Mouse (Mus musculus) liver, adult 2 months (tissue): ENCODE data around the gene Cox8a. TPM values are rescaled to one million over a fixed set of nuclear protein-coding genes. Genes with fewer than 3 reads are reported as not detected.

Source experiments
- DNase-seq: peaks from one replicate; pipeline ENCODE4 v3.0.0-alpha.2; 2011; ENCODE audit warnings: low read depth, low spot score; ENCODE audit errors: extremely low read depth
- H3K27ac ChIP-seq: fragments of 200-500 bp; replicated peaks from 2 replicates; pipeline ENCODE4 v1.5.1; 2012; ENCODE audit warnings: low read depth, mild to moderate bottlenecking, control low read depth, inconsistent platforms, low read length; ENCODE audit not compliant: insufficient read depth
- H3K27me3 ChIP-seq: fragments of 200-500 bp; 2 replicates; pipeline ENCODE4 v1.6.1; 2012; ENCODE audit warnings: mild to moderate bottlenecking, moderate library complexity, low read length, inconsistent platforms; ENCODE audit not compliant: control insufficient read depth, insufficient read depth
- H3K36me3 ChIP-seq: fragments of 200-500 bp; 2 replicates; pipeline ENCODE4 v1.6.1; 2012; ENCODE audit warnings: low read length, inconsistent platforms; ENCODE audit not compliant: control insufficient read depth, insufficient read depth
- H3K4me1 ChIP-seq: fragments of 200-500 bp; 2 replicates; pipeline ENCODE4 v1.6.1; 2011; ENCODE audit warnings: low read length; ENCODE audit not compliant: control insufficient read depth, insufficient read depth
- H3K4me3 ChIP-seq: fragments of 200-500 bp; 2 replicates; pipeline ENCODE4 v1.5.1; 2011; ENCODE audit warnings: low read depth, mild to moderate bottlenecking, control low read depth, low read length, moderate library complexity; ENCODE audit not compliant: insufficient read depth
- H3K79me2 ChIP-seq: fragments of 200-500 bp; 2 replicates; pipeline ENCODE4 v1.6.1; 2012; ENCODE audit warnings: inconsistent platforms, mild to moderate bottlenecking, low read length, moderate library complexity; ENCODE audit not compliant: control insufficient read depth, insufficient read depth
- H3K9ac ChIP-seq: fragments of 200-500 bp; 2 replicates; pipeline ENCODE4 v1.6.1; 2012; ENCODE audit warnings: low read depth, mild to moderate bottlenecking, control low read depth, inconsistent platforms, low read length
- CTCF ChIP-seq: fragments of 200-500 bp; IDR thresholded peaks from 2 replicates; pipeline ENCODE4 v1.5.1; 2011; ENCODE audit warnings: low read depth, low read length, control low read depth
- POLR2A ChIP-seq: fragments of 200-500 bp; IDR thresholded peaks from 2 replicates; pipeline ENCODE4 v1.6.1; 2011; ENCODE audit warnings: low read length, control low read depth; ENCODE audit not compliant: insufficient read depth; ENCODE audit errors: extremely low read depth
- WGBS: fragments of 180-500 bp; shearing (Covaris S2); methylation state at CpG from one replicate; pipeline ENCODE4 v1.1.7; 2018; 5-methylcytosine and 5-hydroxymethylcytosine counted together
- polyA plus RNA-seq: library from polyadenylated mRNA; depleted of rRNA; stranded (reverse); fragments of >200 nt; gene quantifications from 2 replicates; pipeline ENCODE4 v1.2.3, GENCODE M21; 2012
- total RNA-seq: library from RNA; depleted of rRNA; stranded (reverse); fragments of >200 nt; gene quantifications from 2 replicates; pipeline ENCODE4 v1.2.3, GENCODE M21; 2014

Cox8a gene
- total and polyA plus RNA-seq, 2 experiments = 252 to 1,697 TPM

- no peaks in the 10 kb centered on the region for H3K79me2 ChIP-seq
- 96% methylated on average over 1 of the region's 1 CpGs for WGBS
- no peak for TF ChIP-seq CTCF
- no peak for TF ChIP-seq POLR2A
- no peak overlapping the region for H3K9ac ChIP-seq
- H3K4me3 ChIP-seq = no peak overlapping the region
- H3K27ac ChIP-seq = no peak overlapping the region
- H3K36me3 ChIP-seq = no peaks in the 10 kb centered on the region
- H3K4me1 ChIP-seq = peaks cover 3% of the 10 kb centered on the region; the same call in 1 of the 2 replicates
- DNase-seq = no peak
- H3K27me3 ChIP-seq = no peaks in the 10 kb centered on the region
These were observed 45.2 kb upstream of the Cox8a start for GRCm38 (mm10) chr19:7262592-7262991.

GRCm38 (mm10) chr19:7261964-7262363, 44.5 kb upstream of the Cox8a start:
- Histone ChIP-seq H3K79me2 (no peaks in the 10 kb centered on the region), H3K36me3 (no peaks in the 10 kb centered on the region), H3K4me1 (no peaks in the 10 kb centered on the region), H3K27me3 (no peaks in the 10 kb centered on the region), H3K4me3 (no peak overlapping the region), H3K9ac (no peak overlapping the region), H3K27ac (no peak overlapping the region)
- DNase-seq = no peak
- 92% methylated on average over 3 of the region's 3 CpGs for WGBS
- no peak for TF ChIP-seq CTCF
- TF ChIP-seq POLR2A = no peak

GRCm38 (mm10) chr19:7261476-7261875, 44.1 kb upstream of the Cox8a start:
- H3K27me3 ChIP-seq = no peaks in the 10 kb centered on the region
- H3K36me3 ChIP-seq = no peaks in the 10 kb centered on the region
- no peak for TF ChIP-seq CTCF
- no peak for TF ChIP-seq POLR2A
- no peak for DNase-seq
- no peaks in the 10 kb centered on the region for H3K79me2 ChIP-seq
- no peak overlapping the region for H3K27ac ChIP-seq
- no peak overlapping the region for H3K9ac ChIP-seq
- H3K4me1 ChIP-seq = no peaks in the 10 kb centered on the region
- WGBS = 100% methylated on average over 1 of the region's 1 CpGs
- no peak overlapping the region for H3K4me3 ChIP-seq

- no peak overlapping the region for H3K9ac ChIP-seq
- WGBS = 85% methylated on average over 5 of the region's 5 CpGs
- H3K27me3 ChIP-seq = no peaks in the 10 kb centered on the region
- H3K4me3 ChIP-seq = no peak overlapping the region
- no peaks in the 10 kb centered on the region for H3K36me3 ChIP-seq
- no peaks in the 10 kb centered on the region for H3K4me1 ChIP-seq
- no peaks in the 10 kb centered on the region for H3K79me2 ChIP-seq
- no peak for TF ChIP-seq POLR2A
- no peak for TF ChIP-seq CTCF
- no peak for DNase-seq
- H3K27ac ChIP-seq = no peak overlapping the region
These were observed 40.5 kb upstream of the Cox8a start for GRCm38 (mm10) chr19:7257881-7258280.

- no peak overlapping the region for H3K27ac ChIP-seq
- no peaks in the 10 kb centered on the region for H3K79me2 ChIP-seq
- no peak for TF ChIP-seq CTCF
- TF ChIP-seq POLR2A = no peak
- no peaks in the 10 kb centered on the region for H3K4me1 ChIP-seq
- 89% methylated on average over 3 of the region's 3 CpGs for WGBS
- H3K27me3 ChIP-seq = no peaks in the 10 kb centered on the region
- DNase-seq = no peak
- H3K9ac ChIP-seq = no peak overlapping the region
- H3K36me3 ChIP-seq = no peaks in the 10 kb centered on the region
- no peak overlapping the region for H3K4me3 ChIP-seq
These were observed 28.6 kb upstream of the Cox8a start for GRCm38 (mm10) chr19:7246021-7246420.

DNA sequence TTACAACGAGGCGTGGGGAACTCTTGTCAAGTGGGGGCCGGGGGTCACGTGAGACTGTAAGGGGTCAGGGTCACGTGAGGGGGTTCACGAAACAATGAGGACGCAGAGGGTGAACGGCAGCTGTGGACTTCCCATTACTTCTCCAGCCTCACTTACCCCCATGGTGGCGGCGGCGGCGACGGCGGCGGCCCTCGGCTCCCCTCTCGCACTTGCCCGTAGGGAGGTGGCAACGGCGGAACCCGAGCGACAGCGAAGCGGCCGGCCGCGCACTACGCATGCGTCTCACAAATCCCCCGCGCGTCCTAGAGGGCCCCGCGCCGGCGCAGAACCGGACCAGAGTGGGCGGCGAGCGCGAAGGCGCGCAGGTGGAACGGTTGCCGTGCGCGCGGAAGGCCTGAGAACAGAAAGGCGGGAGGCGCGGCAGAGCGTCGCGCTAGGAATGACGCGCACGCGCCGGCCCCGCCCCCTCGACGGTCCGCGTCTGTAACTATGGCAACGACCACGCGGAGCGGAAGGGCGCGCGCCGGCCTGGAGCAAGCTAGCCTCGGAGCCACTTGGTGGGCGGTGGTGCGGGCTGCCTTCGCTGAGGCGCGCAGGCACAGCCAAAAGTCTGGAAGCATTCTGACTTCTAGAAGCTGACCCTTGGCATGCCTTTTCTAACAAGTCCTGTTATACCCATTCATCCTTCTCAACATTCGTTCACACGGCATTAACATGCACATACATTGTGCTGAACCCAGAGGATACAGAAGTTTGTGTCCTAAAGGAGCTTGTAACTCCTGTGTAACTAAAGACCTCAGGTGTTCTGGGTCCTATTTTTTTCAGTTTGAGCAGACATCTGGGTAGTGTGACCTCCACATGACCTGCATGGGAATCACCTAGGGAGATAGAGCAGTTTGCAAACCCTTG, 23.6 kb upstream of the Cox8a start, which contains the start of gene Naa40:
Gene Naa40 (minus strand): TSS at position 402 of the 909 bp plus-strand sequence.
- TF ChIP-seq POLR2A (no peak), CTCF (no peak)
- peak within 1 kb of the TSS; percentile 87 for H3K4me3 ChIP-seq
- peak within 1 kb of the TSS; percentile 45; the same call in 1 of the 2 replicates for H3K27ac ChIP-seq
- H3K27me3 ChIP-seq = no peaks in the 10 kb centered on the region
- H3K4me1 ChIP-seq = peaks cover 5% of the 10 kb centered on the region; the same call in 1 of the 2 replicates
- peak within 1 kb of the TSS; percentile 95 for H3K9ac ChIP-seq
- H3K36me3 ChIP-seq = no peaks in the 10 kb centered on the region
- 0 out of 2 replicates have a peak, but pooled peaks cover 3% of the 10 kb centered on the region for H3K79me2 ChIP-seq
- WGBS = under 1% methylated on average over 80 of the region's 80 CpGs
- peak; percentile 68 for DNase-seq
